Mouse (Mus musculus): Measurements from ENCODE around the gene Rev3l.

GRCm38 (mm10) chr10:39733421-39733930 lies 1.6 kb downstream of the Rev3l start:
- TF ChIP-seq POLR2A (IDR thresholded peaks at IDR 0.05; ENCODE audit: extremely low read depth, insufficient read depth, low read length) = no peak
- TF ChIP-seq CTCF (IDR thresholded peaks at IDR 0.05; ENCODE audit: low read depth, low read length) = no peak
